Mouse (Mus musculus): ENCODE results near the gene Amotl2. TPM values are rescaled to one million over a fixed set of nuclear protein-coding genes. Genes with fewer than 3 reads are reported as not detected.
A peak's percentile ranks its signal among the peaks of the same experiment; 100 is the strongest.

Amotl2 gene
- polyA plus RNA-seq, 1 experiment: 40.5 TPM

DNA sequence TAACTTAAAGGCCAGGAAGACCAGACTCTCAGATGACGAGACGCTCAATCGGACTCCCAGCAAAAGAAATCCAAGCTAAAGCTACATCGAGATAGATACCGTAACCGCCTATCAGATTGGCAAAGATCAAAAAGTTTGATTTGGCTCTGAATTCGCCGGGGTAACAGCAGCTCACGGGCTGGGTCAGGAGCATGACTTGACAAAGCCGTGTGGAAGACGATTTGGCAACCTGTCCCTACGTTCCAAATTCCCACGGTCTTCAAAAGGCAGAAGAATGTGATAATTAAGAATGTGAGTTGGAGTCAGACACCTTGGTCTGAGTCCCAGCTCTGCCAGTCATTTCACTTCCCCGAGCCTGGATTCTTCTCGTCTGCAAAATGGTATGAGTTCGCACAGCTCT is 53.7 kb downstream of the Amotl2 start:
- Histone ChIP-seq H3K4me3 (ENCODE audit: insufficient read depth, low read depth, low read length) (no peak overlapping the region), H3K4me1 (ENCODE audit: control insufficient read depth, insufficient read depth, low read length) (peaks cover 4% of the 10 kb centered on the region; the same call in 1 of the 2 replicates), H3K27ac (ENCODE audit: insufficient read depth, low read depth, low read length) (no peak overlapping the region), H3K36me3 (ENCODE audit: control insufficient read depth, insufficient read depth, low read length) (no peaks in the 10 kb centered on the region), H3K27me3 (replicated peaks; ENCODE audit: control insufficient read depth, insufficient read depth, low read length) (no peaks in the 10 kb centered on the region)
- DNase-seq: no peak
- TF ChIP-seq POLR2A (IDR thresholded peaks at IDR 0.05; ENCODE audit: low read depth, low read length) (no peak), CTCF (conservative IDR thresholded peaks at IDR 0.05; ENCODE audit: insufficient read depth, insufficient read length, low read depth, low read length) (no peak)
- WGBS: 81% methylated on average over 16 of the region's 16 CpGs

DNA sequence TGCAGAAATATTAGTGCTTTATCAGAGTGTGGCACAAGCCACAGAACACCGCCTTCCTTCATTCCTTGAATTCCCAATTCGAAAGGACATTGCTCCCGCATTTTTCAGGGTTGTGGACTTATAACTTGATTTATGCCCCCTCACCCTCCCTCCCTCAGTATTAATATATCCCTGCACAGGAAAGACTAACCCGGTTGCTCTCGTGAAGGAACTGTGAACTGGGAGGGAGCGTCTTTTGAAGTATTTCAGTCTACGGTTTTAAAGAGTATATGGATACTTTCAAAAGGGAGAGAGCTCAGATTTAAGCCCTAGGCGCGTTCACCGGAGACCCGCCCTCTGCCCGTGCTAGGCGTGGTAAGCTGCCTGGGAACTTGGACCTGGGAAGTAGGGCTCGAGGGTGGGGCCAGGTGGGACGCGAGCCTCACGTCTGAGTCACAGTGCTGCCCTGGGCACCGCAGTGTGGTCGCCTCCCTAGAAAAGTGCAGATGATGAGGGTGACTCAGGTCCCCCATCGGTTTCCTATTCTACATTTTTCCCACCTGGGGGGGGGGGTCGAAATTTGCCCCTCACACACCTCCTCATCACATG is 54.9 kb downstream of the Amotl2 start:
- TF ChIP-seq POLR2A (IDR thresholded peaks at IDR 0.05; ENCODE audit: low read depth, low read length): no peak
- TF ChIP-seq CTCF (conservative IDR thresholded peaks at IDR 0.05; ENCODE audit: insufficient read depth, insufficient read length, low read depth, low read length): no peak
- Histone ChIP-seq H3K27me3 (replicated peaks; ENCODE audit: control insufficient read depth, insufficient read depth, low read length) (no peaks in the 10 kb centered on the region), H3K4me1 (ENCODE audit: control insufficient read depth, insufficient read depth, low read length) (peaks cover 4% of the 10 kb centered on the region; the same call in 1 of the 2 replicates), H3K4me3 (ENCODE audit: insufficient read depth, low read depth, low read length) (no peak overlapping the region), H3K27ac (ENCODE audit: insufficient read depth, low read depth, low read length) (no peak overlapping the region), H3K36me3 (ENCODE audit: control insufficient read depth, insufficient read depth, low read length) (no peaks in the 10 kb centered on the region)
- DNase-seq: peak; percentile 43
- WGBS: 21% methylated on average over 21 of the region's 21 CpGs

DNA sequence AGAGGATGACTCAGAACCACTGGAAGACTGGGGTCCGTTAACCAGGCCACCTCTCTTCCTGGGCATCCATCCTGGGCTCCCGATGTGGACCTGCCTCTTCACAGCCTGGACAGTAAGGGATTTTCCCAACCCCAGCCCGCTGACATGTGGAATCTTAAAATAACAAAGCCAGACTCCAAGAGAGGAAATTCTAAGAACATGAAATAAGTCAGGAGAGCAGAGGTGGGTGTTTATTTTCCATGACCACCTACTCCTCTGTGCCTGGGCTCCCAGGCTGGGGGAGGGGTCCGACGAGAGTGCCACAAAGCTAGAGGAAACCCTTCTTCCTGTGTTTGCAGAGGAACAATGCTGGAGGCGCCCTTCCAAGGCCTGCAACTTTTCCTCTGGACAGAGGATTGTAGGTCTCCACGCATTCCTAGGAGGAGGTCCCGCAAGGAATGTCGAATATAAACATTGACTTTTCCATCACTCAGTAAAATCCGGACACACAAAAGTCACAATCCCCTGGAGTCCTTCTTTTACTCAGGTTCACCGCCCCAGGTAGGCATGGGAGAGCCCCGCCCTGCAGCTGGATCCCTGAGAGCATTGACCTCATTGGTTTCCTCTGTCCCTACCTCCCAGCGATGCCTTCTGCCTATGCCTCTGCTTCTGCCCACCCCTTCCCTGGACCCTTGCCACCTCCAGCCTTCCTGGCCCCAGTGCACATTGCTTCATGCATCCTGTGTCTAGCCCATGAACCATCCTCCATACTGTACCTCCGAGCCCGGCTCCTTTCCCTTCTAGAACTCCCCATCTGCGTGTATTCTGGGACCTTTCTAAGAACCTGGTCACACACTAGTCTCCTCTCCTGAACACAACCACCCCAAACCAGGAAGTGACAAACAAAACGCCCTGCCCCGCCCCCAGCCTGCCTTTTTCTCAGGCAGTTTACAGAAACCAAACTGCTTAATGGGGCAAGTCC is 61.4 kb downstream of the Amotl2 start:
- no peaks in the 10 kb centered on the region for H3K36me3 ChIP-seq (ENCODE audit: control insufficient read depth, insufficient read depth, low read length)
- 43% methylated on average over 18 of the region's 18 CpGs for WGBS
- no peaks in the 10 kb centered on the region for H3K27me3 ChIP-seq (replicated peaks; ENCODE audit: control insufficient read depth, insufficient read depth, low read length)
- peaks cover 24% of the 10 kb centered on the region for H3K4me1 ChIP-seq (ENCODE audit: control insufficient read depth, insufficient read depth, low read length)
- peak overlapping the region; percentile 95 for H3K27ac ChIP-seq (ENCODE audit: insufficient read depth, low read depth, low read length)
- DNase-seq: peak; percentile 88
- TF ChIP-seq POLR2A (IDR thresholded peaks at IDR 0.05; ENCODE audit: low read depth, low read length) (no peak), CTCF (conservative IDR thresholded peaks at IDR 0.05; ENCODE audit: insufficient read depth, insufficient read length, low read depth, low read length) (no peak)
- H3K4me3 ChIP-seq (ENCODE audit: insufficient read depth, low read depth, low read length): no peak overlapping the region

DNA sequence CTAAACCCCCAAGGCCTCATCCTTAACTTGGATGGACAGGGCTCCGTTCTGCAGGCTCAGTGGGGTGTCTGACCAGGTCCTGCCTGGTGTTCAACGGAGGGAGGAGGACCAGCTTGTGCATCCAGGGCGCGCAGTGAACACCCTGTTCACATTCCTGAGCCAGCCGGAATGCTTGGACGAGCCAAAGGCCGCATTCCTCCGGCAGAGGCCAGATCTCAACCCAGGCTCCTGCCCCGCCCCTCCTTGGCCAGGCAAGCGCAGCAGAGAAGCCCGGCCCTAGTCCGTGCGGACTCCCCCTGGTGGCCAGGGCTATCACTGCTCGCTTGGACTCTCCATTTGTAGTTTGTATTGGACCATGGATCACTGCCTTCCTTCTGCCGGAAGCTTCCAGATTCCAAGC is 63.0 kb downstream of the Amotl2 start:
- WGBS: 0% methylated on average over 15 of the region's 15 CpGs
- no peaks in the 10 kb centered on the region for H3K36me3 ChIP-seq (ENCODE audit: control insufficient read depth, insufficient read depth, low read length)
- peak; percentile 100 for DNase-seq
- H3K4me1 ChIP-seq (ENCODE audit: control insufficient read depth, insufficient read depth, low read length): peaks cover 32% of the 10 kb centered on the region
- peak overlapping the region; percentile 95 for H3K27ac ChIP-seq (ENCODE audit: insufficient read depth, low read depth, low read length)
- TF ChIP-seq POLR2A (IDR thresholded peaks at IDR 0.05; ENCODE audit: low read depth, low read length): peak; percentile 54
- TF ChIP-seq CTCF (conservative IDR thresholded peaks at IDR 0.05; ENCODE audit: insufficient read depth, insufficient read length, low read depth, low read length): peak; percentile 91
- H3K4me3 ChIP-seq (ENCODE audit: insufficient read depth, low read depth, low read length): no peak overlapping the region
- no peaks in the 10 kb centered on the region for H3K27me3 ChIP-seq (replicated peaks; ENCODE audit: control insufficient read depth, insufficient read depth, low read length)

Other genes starting within 250 kb of the Amotl2 start
- 0.31 and 0.45 TPM in 2 replicates for gene Ky, start 210.9 kb upstream of the Amotl2 start, polyA plus RNA-seq (2012; rRNA removed)
- gene Anapc13, start 90.4 kb upstream of the Amotl2 start, polyA plus RNA-seq (2012; rRNA removed): 136 and 225 TPM in 2 replicates
- 3.7 and 6.9 TPM in 2 replicates for gene Cep63, start 90.1 kb upstream of the Amotl2 start, polyA plus RNA-seq (2012; rRNA removed)
- 41.2 and 42.7 TPM in 2 replicates for gene Ryk, start 118.2 kb downstream of the Amotl2 start, polyA plus RNA-seq (2012; rRNA removed)

Data from kidney, adult 2 months (tissue).